Mouse (Mus musculus) CD4-positive, CD25-positive, alpha-beta regulatory T cell, adult 4 months (primary cell): ENCODE measurements around the gene Mrps34. TPM values are rescaled to one million over a fixed set of nuclear protein-coding genes. Genes with fewer than 3 reads are reported as not detected.

ENCODE experiments used
- ATAC-seq: one replicate; pipeline ENCODE4 v1.8.0; 2017
- polyA plus RNA-seq, 2 experiments: library from polyadenylated mRNA; unstranded; fragments of 100-300 nt; shearing (Covaris generic); gene quantifications; one replicate each; pipeline ENCODE4 v1.2.1; 2017

The Mrps34 gene
- polyA plus RNA-seq = 10 to 100 TPM; 74.5 to 78.5 TPM

DNA sequence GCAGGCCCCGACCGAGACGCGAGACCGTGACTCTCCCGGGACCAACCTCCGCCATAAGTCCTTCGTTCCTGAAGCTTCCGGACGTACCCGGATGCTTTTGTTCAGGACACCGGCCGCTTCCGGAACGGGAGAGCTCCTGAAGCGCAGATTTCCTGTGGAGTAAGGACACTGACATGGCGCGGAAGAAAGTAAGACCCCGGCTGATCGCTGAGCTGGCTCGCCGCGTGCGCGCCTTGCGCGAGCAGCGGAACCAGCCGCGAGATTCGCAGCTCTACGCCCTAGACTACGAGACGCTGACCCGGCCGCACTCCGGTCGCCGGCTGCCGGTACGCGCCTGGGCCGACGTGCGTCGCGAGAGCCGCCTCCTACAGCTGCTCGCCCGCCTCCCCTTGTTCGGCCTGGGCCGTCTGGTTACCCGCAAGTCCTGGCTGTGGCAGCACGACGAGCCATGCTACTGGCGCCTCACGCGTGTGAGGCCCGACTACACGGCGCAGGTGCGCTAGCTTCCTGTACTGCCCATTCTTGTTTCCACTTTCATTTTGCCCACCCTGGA lies at the start of gene Mrps34, which contains the start of gene Eme2:
Gene Mrps34 (plus strand): TSS at position 122 of the 553 bp plus-strand sequence.
Gene Eme2 (minus strand): TSS at position 93 of the 553 bp plus-strand sequence.
- peak; percentile 67 for ATAC-seq

DNA sequence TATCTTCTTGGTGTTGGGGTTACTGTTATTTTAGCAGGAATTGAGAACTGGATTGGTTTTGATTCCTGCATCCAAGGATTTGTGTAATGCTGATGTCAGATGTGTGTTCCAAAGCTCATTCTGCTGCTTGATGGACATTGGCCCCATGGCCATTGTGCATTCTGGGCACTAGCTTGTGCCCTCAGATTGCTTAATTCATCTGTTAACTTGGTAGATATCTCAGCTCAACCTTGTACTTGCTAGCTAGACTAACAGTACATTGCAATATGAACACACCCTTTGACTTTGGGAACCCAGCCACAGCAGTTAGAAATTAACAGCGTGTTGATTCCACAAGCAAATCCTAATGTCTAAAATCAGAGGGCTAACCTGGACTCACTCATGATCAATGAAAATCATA lies 47.5 kb upstream of the Mrps34 start:
- no peak for ATAC-seq

DNA sequence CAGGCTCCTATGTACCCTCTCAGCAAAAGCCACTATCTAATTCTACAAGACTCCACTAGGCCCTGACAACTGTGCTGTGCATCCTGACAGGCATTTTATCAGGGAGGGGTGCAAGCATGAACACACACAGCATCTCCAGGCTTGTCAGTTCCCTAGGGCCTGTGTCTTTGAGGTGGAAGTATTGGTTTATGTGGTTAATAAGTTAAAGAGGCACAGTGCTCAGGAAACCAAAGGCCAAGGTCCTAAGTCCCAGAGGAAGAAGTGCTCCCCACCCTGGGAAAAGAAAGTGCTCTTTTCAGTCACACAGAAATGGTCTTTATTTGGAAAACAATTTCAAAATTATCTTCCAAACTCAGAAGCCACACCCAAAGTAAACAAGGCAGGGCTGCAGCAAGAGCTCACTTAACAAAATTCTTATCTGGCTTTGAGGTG lies 46.3 kb upstream of the Mrps34 start:
- ATAC-seq = no peak

DNA sequence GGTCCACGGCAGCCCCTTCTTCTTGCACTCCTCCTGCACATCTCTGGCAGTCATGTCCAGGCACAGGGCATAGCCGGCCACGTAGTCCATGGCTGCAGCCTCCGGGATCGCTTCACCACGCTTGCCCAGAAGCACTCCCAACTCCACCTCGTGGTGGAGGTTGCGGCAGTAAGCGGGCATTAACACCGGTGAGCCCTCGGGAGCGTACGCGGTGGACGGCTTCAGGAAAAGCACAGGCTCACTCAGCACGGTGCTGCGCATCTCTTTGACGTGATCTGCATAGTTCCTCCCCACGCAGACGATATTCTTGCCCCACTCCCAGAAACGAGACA lies 45.2 kb upstream of the Mrps34 start:
- peak; percentile 49 for ATAC-seq

DNA sequence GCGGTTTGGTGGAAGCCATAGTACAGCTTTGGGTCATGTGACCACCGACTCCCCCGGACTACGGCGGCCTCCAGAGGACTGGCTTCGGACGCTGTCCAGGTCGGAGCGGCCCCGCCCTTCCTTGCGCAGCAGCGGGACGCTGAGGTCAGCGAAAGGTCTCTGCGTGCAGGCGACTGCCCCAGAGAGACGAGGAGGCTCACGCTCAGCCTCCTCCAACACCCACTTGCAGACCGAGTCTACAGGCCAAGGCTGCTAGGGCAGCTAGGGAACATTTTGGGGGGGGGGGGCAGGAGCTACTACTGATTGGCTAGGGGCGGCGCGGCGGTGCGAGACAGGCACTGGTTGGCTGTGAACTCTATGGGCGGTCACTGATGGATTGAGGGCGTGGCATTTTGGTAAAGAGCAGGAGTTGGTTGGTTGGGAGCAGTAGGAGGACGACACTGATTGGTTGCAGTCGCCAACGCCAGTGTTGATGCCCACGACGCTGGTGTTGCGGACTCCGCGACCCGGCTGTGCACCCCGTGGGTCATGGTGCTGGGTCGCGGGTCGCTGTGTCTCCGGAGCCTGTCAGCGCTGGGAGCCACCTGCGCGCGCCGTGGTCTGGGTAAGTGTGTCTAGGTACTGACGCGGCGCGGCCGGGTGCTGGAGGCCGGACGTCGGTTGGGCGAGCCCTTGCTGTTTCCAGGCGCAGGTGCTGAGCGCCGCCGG lies 44.7 kb upstream of the Mrps34 start, which contains the start of gene Fahd1:
Gene Fahd1 (minus strand): TSS at position 300 of the 708 bp plus-strand sequence.
- ATAC-seq = peak; percentile 98

DNA sequence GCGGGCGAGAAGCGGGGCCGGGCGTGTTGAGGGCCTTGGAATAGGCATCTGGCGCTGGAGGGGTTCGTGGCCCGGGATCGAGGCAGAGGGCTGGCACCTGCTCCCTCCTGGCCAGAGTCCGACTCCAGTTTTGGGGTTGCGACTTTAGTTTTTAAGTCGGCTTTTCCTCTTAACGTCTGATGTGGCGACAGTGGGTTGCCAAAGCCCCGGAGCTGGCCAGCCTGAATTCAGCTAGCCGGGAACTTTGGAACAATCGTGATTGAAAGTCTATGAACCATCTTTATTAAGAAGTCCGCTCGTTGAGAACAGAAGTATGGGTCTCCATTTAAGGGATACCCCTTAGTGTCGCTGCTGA lies 44.2 kb upstream of the Mrps34 start:
- no peak for ATAC-seq

DNA sequence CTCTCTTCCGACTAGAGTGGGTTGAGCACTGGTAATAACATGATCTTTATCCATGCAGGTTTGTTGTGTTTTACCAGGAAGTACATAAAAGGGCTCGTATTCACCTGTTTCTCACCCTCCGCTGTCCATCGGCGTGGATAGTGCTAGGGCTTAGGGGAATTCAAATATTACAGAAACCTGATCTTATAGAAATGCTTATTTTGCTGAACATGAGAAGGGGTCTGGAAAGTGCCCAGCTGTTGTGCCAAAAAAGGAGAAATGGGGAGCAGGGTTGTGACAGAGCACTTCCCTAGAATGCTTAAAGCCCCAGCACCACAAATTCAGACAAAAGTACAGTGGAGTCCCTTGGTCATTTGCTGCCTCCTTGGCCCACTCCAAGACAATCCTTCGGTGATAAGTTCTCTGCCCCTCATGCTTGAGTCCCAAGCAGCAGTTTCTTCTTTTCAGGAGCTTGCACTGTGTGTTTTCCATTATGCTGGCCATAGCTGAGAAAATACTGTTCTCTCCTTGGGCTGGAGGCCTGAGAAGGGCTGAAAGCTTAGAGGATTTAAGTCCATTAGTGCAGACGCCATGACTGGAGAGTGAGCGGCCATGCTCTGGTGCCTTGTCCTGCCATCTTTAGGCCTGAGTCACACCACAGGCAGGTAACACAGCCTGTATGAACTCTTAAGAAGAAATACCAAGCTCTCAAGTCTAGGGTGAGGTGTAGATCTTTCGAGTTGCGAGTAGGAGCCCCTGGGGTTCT lies 43.4 kb upstream of the Mrps34 start:
- no peak for ATAC-seq

DNA sequence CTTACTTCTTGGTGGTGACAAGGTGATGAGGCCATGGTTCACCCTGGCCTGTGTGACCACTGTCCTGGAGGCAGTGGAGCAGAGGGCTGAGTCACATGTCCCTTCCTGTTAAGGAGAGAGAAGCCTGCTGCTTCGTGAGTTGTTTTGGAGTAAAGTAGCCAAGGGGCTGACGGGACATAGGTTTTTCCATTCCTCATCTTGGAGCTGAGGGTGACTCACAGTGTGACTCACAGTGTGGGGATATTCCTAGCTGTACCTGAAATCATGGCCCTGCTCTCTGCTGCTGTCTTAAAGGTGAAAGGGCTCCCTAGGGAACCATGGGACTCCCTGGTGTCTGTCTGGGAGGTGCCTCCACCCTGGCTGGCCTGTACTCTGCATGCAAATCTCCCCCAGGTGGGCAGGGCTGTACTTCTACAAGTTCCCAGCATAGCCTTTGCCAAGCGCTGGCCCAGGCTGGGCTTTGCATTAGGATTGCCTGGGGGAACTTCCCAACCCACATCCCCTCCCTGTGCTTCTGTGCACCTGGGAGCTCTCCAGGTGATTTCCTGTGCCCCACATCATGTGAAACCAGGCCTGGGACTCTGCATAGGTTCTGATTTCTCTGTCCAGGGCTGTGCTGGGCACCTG lies 39.0 kb upstream of the Mrps34 start:
- ATAC-seq = no peak

DNA sequence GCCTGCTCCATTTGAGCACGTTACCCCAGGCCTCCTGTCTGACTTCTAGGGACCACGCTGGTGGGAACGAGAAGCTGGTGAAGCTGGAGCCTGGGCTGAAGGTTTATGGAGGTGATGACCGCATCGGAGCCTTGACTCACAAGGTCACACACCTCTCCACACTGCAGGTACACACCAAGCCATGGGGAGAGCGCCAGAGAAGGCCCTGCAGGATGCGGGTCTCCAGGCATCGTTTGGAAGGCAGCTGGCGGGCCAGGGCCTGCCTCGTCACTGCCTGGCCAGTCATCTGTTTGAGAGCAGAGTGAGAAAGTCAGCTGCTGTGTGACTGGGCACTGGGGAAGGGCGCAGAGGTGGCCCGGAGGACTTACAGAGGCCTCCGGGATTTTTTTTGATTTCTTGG lies 38.3 kb upstream of the Mrps34 start:
- ATAC-seq = no peak

DNA sequence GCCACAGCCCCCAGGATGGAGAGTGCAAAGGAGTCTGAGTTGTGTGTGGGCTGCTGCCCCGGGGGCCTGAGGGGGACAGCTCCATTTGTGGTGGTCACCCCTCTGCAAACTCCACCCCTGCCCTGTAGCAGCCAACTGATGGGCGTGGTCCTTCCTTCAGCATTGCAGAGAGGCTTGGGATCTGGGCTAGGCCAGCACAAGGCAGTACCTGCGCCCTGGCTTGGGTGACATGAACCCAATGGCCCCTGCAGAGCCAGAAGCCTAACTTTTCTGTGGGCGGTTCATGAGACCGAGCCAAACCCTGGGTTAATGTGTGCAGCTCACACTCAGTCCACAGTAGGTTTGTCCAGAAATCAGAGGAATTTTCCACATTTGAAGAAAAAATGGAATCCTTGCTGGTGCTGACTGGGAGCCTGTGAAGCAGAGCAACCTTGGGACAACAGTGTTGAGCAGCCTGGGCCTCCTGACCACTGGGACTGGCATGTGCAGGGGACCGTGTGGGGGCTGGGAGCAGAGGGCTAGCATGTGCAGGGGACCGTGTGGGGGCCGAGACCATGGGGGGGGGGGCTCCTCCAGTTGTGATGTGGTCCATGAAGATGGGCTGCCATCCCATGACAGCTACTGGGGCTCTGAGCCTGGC lies 37.0 kb upstream of the Mrps34 start:
- no peak for ATAC-seq

DNA sequence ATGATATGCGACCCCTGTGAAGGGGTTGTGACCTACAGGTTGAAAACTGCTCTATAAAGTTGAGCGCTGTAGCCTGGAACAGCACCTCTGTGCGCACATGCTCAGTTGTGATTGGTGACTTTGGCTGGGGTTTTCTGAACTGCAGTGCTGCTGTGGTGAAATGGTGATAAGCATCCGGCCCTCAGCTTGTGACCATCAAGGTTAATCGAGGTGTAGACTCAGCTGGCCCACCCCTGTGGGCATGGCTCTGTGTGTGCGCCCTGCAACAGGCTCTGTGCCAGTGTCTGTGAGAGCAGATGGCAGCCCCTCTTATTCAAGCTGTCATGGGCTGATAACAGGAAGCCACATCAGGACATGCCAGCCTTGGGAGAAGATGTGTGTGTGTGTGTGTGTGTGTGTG lies 35.9 kb upstream of the Mrps34 start:
- no peak for ATAC-seq

DNA sequence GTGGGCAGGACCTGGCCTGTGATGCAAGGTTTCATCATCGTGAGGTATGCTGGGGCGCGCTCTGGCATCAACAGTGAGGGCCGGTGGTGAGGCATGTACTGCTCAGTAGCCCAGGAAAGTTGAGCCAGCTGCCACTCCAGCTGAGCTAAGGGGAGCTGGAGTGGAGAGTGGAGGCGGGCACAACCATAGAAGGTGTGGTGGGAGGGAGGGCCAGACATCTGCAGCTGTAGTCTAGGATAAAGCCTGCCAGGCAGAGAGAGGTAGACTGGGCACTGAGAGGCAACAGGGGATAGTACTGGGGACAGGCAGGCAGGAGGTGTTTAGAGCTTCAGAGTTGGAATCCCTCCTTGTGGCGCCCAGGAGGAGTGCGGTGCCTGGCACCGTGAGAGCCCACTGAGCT lies 34.8 kb upstream of the Mrps34 start:
- ATAC-seq = no peak

DNA sequence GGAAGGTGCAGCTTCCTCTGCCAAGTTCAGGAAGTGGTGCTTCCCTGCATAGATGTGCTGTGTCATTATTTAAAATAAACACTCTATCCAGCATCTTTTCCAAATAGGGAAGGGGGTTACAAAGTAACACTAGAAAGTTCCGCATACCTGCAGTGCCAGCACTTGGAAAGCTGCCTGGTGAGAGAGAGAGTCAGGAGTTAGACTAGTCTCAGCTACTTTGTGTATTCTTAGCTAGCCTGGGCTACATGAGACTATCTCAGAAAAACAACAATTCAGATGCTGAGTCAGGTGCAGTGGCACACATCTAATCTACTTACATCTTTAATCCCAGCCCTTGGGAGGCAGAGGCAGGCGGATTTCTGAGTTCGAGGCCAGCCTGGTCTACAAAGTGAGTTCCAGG lies 33.1 kb upstream of the Mrps34 start:
- no peak for ATAC-seq

DNA sequence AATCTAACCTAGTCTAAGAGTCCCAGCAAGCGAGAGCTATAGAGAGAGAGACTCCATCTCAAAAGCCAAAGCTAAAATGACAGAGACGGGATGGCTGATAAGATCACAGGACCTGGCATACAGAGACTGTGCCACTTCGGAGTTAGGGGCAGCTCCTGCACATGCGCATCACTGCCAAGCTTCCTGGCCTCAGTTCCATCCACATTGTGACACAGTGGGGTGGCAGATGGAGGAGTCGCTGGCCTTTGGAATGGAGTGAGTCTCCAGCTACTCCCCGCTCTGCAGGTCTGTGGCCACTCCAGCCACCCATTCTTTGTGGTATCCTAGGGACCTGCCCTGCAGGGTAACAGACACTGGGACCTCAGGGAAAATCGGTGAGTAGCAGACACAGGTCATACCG lies 29.1 kb upstream of the Mrps34 start, which contains the start of gene Igfals:
Gene Igfals (plus strand): TSS at position 222 of the 400 bp plus-strand sequence.
- ATAC-seq = no peak

DNA sequence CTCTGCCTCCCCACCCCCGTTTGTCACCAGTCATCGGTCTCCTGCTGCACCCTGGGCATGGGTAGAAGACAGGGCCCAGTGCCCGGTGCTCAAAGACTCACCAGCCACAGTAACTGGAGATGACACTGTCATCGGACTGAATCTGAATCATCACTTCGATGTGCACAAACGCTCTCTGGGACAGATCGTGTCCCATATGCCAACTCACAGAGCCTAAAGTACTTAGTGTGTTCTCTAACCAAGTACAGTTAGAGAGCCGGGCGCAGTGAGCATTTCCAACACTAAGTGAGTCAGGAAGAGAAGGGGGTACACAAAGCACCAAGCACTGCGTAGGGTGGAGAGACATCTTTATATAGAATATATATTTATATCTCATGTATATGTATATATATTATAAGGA lies 27.0 kb upstream of the Mrps34 start:
- ATAC-seq = no peak

DNA sequence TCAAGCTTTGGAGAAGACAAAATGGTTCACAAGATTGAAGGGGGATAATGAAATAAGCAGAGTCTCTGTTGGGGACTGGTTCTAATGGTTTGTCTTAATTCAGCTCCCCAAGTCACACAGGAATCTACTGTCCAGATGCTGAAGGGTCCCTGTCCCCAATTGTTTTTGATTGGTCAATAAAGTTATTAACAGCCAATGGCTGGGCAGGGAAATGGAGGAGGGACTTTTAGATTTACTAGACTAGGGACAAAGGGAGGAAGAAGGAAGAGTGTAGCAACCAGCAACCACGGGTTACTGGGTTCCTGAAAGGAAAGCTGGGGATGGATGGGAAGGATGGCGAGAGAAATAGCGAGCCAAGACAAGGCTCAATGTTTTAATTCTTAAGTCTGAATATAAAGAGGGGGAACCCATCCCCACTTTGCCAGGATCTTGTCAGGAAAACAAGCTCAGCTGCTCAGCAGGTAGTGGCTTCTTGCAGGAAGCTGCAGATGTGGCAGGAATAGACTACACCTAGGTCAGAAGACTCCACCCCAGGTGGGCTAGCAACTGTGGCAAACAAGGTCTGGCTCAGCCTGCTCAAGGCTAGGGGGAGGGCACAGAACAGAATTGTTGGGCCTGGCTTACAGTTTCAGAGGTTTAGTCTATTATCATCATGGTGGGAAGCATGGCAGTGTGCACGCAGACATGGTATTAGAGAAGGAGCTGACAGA lies 21.1 kb upstream of the Mrps34 start:
- ATAC-seq = no peak

DNA sequence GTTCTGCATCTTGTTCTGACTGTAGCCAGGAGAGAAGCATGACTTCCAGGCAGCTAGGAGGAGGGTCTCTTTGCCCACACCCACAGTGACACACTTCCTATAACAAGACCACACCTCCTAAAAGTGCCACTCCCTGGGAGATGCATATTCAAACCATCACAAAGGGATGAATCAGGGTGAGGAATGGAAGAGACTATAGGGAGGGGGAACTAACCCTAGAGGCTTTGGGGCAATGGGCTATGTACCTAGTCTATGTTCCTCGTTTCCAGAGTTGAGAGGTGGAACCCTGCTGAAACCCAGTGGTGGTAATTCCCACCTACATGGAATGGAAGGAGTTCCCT lies 20.5 kb upstream of the Mrps34 start:
- ATAC-seq = no peak

DNA sequence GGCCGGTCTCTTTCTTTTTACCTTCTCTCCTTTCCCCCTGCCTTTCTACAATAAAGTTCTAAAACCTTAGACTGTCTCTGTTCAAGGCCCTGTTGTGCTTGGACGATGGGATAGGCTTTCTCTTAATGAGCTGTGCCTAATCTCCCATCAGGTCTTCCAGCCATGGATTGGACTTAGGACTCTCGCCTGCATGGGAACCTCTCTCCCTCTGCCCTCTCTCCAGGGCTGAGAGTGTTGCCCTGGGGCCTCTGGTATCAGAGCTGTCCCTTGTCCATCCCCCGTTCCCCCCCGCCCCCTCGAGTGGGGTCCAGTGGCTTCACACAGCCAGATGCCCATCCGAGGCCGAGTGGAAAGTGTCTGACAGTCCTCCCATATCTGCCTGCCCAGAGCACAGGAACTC lies 19.9 kb upstream of the Mrps34 start:
- ATAC-seq = no peak

DNA sequence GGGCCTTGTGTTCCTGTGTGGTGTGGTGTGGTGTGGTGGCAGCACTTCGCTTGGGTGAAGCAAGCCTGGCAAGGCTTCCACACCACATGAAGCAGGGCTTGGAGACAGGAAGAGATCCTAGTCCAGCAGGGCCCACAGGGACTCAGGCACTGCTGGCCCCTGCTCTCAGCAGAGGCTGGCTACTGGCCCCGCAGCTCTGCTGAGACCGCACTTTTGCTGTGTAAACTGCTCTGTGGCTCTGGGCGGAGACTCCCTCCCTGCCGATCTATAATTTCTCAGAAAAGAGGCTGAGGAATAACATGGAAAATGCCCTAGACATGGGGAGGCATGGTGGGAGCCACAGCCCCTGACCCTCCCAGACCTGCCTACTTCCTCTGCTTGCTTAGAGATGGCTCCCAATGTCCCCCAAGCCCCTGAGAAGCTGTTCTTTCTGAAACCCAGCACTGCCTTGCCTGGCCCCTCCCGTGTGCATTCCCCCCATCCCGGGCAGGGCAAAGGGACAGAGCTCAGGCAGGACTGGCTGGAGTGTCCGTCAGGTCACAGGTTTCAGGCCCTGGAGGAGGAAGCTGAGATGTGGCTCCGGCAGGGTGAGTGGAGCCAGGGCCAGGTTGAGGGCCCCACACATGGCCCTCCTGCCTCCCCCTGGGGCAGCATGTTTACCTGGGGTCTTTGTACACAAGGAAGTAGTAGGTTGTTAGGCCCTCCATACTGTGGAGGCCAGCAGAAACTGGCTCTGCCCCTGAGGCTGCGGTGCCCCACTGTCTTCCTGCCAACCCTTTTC lies 17.4 kb upstream of the Mrps34 start:
- ATAC-seq = no peak

DNA sequence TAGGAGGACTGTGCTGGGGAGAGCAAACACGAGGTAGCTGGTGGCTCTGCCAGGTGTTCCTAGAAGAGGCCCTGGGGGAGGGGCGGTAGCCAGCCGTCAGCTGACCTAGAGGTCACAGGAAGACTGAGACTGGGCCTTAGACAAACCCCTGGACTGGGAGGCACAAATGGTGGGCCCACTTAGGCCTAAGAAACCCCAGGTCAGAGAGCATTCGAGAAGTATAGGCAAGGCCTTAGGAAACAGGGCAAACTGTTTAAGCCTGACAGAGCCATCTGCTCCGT lies 16.9 kb upstream of the Mrps34 start:
- ATAC-seq = no peak

DNA sequence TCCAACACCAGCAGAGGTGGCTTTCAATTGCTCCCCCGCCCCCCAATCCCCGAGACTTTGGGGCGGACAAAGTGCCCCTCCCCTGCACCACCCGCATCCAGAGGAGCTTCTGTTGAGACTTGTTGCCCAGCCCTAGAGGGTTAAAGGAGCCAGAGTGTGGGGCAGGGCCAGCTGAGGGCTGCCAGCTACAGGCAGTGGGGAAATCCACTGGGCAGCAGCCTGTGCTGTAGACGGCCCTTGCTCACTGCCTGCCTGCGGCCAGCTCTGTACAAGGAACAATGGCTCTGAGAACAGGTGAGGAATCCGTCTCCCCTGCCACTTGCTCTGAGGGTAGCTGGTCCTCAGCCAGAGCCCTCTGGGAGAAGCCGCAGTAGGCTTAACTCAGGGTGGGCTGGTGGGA lies 16.4 kb upstream of the Mrps34 start:
- ATAC-seq = no peak
